Mouse (Mus musculus): ENCODE data around the gene Engase.

Gene Engase

GRCm38 (mm10) chr11:118534382-118535092, 57.9 kb downstream of the Engase start:
- DNase-seq = no peak

DNA sequence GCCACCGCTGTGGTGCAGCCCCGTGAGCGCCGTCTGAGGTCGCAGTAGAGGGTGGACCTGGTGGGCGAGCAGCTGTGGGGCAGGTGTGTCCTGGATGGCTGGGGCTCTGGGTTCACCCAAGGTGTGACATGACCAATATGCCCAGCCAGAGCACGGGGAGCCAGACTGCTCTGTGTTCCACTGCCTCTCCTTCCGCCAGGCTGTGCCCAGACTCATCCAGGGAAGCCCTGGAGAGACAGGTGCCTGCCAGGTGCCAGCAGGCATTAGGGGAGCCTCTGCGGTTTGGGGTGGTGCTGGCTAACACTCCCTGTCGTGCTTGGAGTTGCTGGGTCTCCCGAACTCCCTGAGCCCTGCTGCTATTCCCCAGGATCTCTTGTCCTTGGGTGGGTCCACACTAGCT, 61.4 kb downstream of the Engase start:
- no peak for DNase-seq
